Mouse (Mus musculus) adrenal gland, postnatal 25 days (tissue): ENCODE results near the gene Larp4b. TPM values are rescaled to one million over a fixed set of nuclear protein-coding genes. Genes with fewer than 3 reads are reported as not detected.

Experiments used
- total RNA-seq: library from RNA; stranded (reverse); gene quantifications from 2 replicates; pipeline ENCODE4 v1.2.3, GENCODE M21; 2021

Gene Larp4b
- total RNA-seq, 1 experiment from 2014 or later: 75.1 TPM

Other genes with a start within 250 kb of the Larp4b start
- gene Wdr37, start 222.0 kb upstream of the Larp4b start, total RNA-seq: 43.0 and 51.0 TPM in 2 replicates
- 258 and 343 TPM in 2 replicates for gene Idi1, start 208.4 kb upstream of the Larp4b start, total RNA-seq
- gene Gm9745, start 145.7 kb upstream of the Larp4b start, total RNA-seq: not detected in 2 replicates
- gene Idi2, start 141.0 kb upstream of the Larp4b start, total RNA-seq: not detected in 2 replicates
- 56.0 and 65.4 TPM in 2 replicates for gene Gtpbp4, start 97.8 kb upstream of the Larp4b start, total RNA-seq
- gene Dip2c, start 182.6 kb downstream of the Larp4b start, total RNA-seq: 24.6 and 29.0 TPM in 2 replicates